Mouse (Mus musculus) bone marrow macrophage, adult 2 months (primary cell): ENCODE results near the gene Rabl6.

Experiments used
- CTCF ChIP-seq: IDR thresholded peaks from 2 replicates; pipeline ENCODE4 v1.5.1; 2012; ENCODE audit warnings: low read depth, mild to moderate bottlenecking, low read length, moderate library complexity
- POLR2A ChIP-seq: IDR thresholded peaks from 2 replicates; pipeline ENCODE4 v1.6.1; 2012; ENCODE audit warnings: mild to moderate bottlenecking, low read depth, low read length, borderline replicate concordance

DNA sequence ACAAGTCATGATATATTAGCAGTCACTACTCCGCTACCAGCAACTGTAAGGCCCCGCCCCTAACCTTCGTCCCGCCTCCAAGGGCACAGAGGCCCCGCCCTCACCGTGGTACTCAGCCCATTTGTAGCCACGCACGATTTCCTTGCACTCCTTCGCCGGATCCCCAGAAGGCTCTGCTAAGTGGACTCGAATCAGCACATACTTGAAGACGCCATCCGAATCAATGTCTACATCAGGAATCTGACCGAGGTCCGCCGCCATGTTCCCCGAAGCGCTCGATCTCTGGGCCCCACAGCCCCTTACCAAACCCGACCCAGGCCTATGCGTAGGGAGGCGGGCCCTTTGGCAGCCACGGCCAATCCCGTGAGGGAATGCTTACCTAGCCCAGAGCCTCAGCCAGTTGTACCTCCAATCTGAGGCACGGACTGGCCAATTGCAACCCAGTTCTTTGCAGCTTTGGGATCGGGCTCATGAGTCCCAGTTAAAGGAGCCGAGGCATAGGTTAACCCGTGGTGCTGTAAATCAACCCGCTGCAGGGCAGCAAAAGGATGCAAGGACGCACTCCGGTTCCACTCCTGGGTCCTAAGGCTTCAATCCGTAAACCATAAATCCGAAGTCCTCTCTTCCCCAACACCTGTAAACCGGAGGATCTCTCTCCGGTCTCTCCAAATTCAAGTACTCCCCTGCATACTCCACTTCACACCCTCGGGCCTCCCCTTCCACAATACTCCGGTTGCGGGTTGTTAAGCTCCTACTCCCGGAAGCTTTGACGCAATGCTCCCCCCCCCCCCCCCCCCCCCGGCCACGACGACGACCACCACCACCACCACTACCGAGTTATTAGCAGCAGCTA is 33.5 kb downstream of the Rabl6 start, which contains the start of the genes Mamdc4 and Phpt1:
- TF ChIP-seq CTCF: no peak
- no peak for TF ChIP-seq POLR2A
